Mouse (Mus musculus) adrenal gland, postnatal 36 days (tissue): ENCODE measurements around the gene Bcs1l. TPM values are rescaled to one million over a fixed set of nuclear protein-coding genes. Genes with fewer than 3 reads are reported as not detected.

Experiments
- microRNA-seq: library from miRNA; unstranded; fragments of <30 nt; microRNA quantifications from one replicate; pipeline ENCODE4 v1.2.0, GENCODE M21; 2021
- total RNA-seq, 2 experiments: library from RNA; stranded (reverse); gene quantifications; 2 replicates each; pipeline ENCODE4 v1.2.3; 2021

Bcs1l gene
- total RNA-seq, 2 experiments from 2014 or later: 29.2 to 29.3 TPM

Small RNA genes lying within 50 kb of the gene (microRNA-seq; reads per million reads assigned to microRNA genes)
- not detected for gene Gm25035

Other genes with a start within 250 kb of the Bcs1l start
- under 1 TPM; 0.23 to 0.26 TPM for gene Catip, start 226.2 kb upstream of the Bcs1l start, total RNA-seq
- gene Slc11a1, start 213.1 kb upstream of the Bcs1l start, total RNA-seq: 10 to 100 TPM in 1 of 2 experiments, 1 to 10 TPM in 1; 7.9 to 13.1 TPM
- gene Ctdsp1, start 196.8 kb upstream of the Bcs1l start, total RNA-seq: 100 to 1,000 TPM; 128 to 176 TPM
- 1 to 10 TPM; 1.3 to 1.5 TPM for gene Vil1, start 178.9 kb upstream of the Bcs1l start, total RNA-seq
- gene Cnot9, start 82.2 kb upstream of the Bcs1l start, total RNA-seq: 10 to 100 TPM; 27.5 to 30.5 TPM
- under 1 TPM; 0.43 to 0.53 TPM for gene Plcd4, start 45.4 kb upstream of the Bcs1l start, total RNA-seq
- 10 to 100 TPM; 19.7 to 23.9 TPM for gene Usp37, start 44.0 kb upstream of the Bcs1l start, total RNA-seq
- 10 to 100 TPM; 12.6 to 18.3 TPM for gene Zfp142, start within 50 bp of the Bcs1l start, total RNA-seq
- gene Rnf25, start 13.1 kb downstream of the Bcs1l start, total RNA-seq: 10 to 100 TPM; 40.6 to 55.3 TPM
- gene Stk36, start 13.2 kb downstream of the Bcs1l start, total RNA-seq: 1 to 10 TPM; 2.9 to 4.2 TPM
- 10 to 100 TPM; 18.3 to 21.8 TPM for gene Ttll4, start 73.5 kb downstream of the Bcs1l start, total RNA-seq
- 10 to 100 TPM; 11.4 to 14.9 TPM for gene Cyp27a1, start 125.3 kb downstream of the Bcs1l start, total RNA-seq
- gene Prkag3, start 160.9 kb downstream of the Bcs1l start, total RNA-seq: under 1 TPM in 1 of 2 experiments, not detected in 1; 0.23 TPM
- gene Wnt6, start 183.6 kb downstream of the Bcs1l start, total RNA-seq: 1 to 10 TPM; 3.9 to 4.3 TPM
- under 1 TPM; 0.36 to 0.43 TPM for gene Wnt10a, start 203.2 kb downstream of the Bcs1l start, total RNA-seq